Mouse (Mus musculus): ENCODE data around the gene Wbp1l. TPM values are rescaled to one million over a fixed set of nuclear protein-coding genes. Genes with fewer than 3 reads are reported as not detected.

Wbp1l gene
- polyA plus RNA-seq, 1 experiment from 2014 or later = 37.8 TPM

- DNase-seq (ENCODE audit: low spot score) = peak; percentile 42
These were observed 58.6 kb downstream of the Wbp1l start for GRCm38 (mm10) chr19:46657339-46658020.

GRCm38 (mm10) chr19:46658348-46658747, 59.5 kb downstream of the Wbp1l start:
- no peak for DNase-seq (ENCODE audit: low spot score)

GRCm38 (mm10) chr19:46658851-46659250, 60.0 kb downstream of the Wbp1l start:
- no peak for DNase-seq (ENCODE audit: low spot score)

GRCm38 (mm10) chr19:46661511-46661910, 62.6 kb downstream of the Wbp1l start:
- DNase-seq (ENCODE audit: low spot score) = no peak

- no peak for DNase-seq (ENCODE audit: low spot score)
These were observed 63.3 kb downstream of the Wbp1l start for GRCm38 (mm10) chr19:46662214-46662613.

- no peak for DNase-seq (ENCODE audit: low spot score)
These were observed 63.9 kb downstream of the Wbp1l start for GRCm38 (mm10) chr19:46662784-46663183.

- no peak for DNase-seq (ENCODE audit: low spot score)
These were observed 66.6 kb downstream of the Wbp1l start for GRCm38 (mm10) chr19:46665474-46665873.

- DNase-seq (ENCODE audit: low spot score) = no peak
These were observed 68.4 kb downstream of the Wbp1l start for GRCm38 (mm10) chr19:46667300-46667699.

GRCm38 (mm10) chr19:46668263-46668662, 69.4 kb downstream of the Wbp1l start:
- no peak for DNase-seq (ENCODE audit: low spot score)

GRCm38 (mm10) chr19:46669802-46670201, 70.9 kb downstream of the Wbp1l start:
- no peak for DNase-seq (ENCODE audit: low spot score)

- DNase-seq (ENCODE audit: low spot score) = peak; percentile 60
These were observed 71.8 kb downstream of the Wbp1l start for GRCm38 (mm10) chr19:46670691-46671090.

GRCm38 (mm10) chr19:46672766-46673418, 74.0 kb downstream of the Wbp1l start, which contains the start of gene Cyp17a1:
TSS of gene Cyp17a1 (minus strand) at chr19:46673172.
- DNase-seq (ENCODE audit: low spot score) = no peak

- DNase-seq (ENCODE audit: low spot score) = no peak
These were observed 76.8 kb downstream of the Wbp1l start for GRCm38 (mm10) chr19:46675641-46676040.

- DNase-seq (ENCODE audit: low spot score) = no peak
These were observed 81.0 kb downstream of the Wbp1l start for GRCm38 (mm10) chr19:46679720-46680383.

GRCm38 (mm10) chr19:46689460-46690372, 90.8 kb downstream of the Wbp1l start, which contains the start of gene Borcs7:
TSS of gene Borcs7 (plus strand) at chr19:46689906.
- peak; percentile 87 for DNase-seq (ENCODE audit: low spot score)

- DNase-seq (ENCODE audit: low spot score) = no peak
These were observed 91.5 kb downstream of the Wbp1l start for GRCm38 (mm10) chr19:46690387-46690786.

GRCm38 (mm10) chr19:46691078-46691477, 92.2 kb downstream of the Wbp1l start:
- no peak for DNase-seq (ENCODE audit: low spot score)

GRCm38 (mm10) chr19:46693146-46693545, 94.3 kb downstream of the Wbp1l start:
- DNase-seq (ENCODE audit: low spot score) = no peak

- DNase-seq (ENCODE audit: low spot score) = no peak
These were observed 97.6 kb downstream of the Wbp1l start for GRCm38 (mm10) chr19:46696482-46696881.

- no peak for DNase-seq (ENCODE audit: low spot score)
These were observed 98.1 kb downstream of the Wbp1l start for GRCm38 (mm10) chr19:46696943-46697342.

GRCm38 (mm10) chr19:46697840-46698517, 99.1 kb downstream of the Wbp1l start:
- DNase-seq (ENCODE audit: low spot score) = no peak
